Mouse (Mus musculus): Measurements from ENCODE around the gene Fermt3.
A peak's percentile ranks its signal among the peaks of the same experiment; 100 is the strongest.

The Fermt3 gene

DNA sequence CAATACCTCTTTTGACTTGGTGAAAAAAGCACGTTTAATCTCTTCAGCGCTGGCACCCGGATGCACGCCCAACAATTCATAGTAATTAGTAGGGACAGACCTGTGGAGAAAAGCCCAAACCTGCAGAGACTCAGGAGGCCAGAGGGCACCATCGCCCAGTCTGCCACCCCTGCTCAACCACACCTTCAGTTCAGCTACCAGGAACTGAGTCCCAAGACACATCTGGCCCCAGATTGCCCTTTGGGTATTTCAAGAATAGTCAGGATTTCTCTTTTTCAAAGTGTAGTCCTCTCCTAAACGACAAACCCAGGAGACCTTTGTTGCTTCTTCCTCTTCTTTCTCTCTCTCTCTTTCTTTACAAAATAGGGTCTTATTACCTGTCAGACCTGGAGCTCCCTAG, 28.6 kb downstream of the Fermt3 start:
- DNase-seq (ENCODE audit: low read depth) = no peak

DNA sequence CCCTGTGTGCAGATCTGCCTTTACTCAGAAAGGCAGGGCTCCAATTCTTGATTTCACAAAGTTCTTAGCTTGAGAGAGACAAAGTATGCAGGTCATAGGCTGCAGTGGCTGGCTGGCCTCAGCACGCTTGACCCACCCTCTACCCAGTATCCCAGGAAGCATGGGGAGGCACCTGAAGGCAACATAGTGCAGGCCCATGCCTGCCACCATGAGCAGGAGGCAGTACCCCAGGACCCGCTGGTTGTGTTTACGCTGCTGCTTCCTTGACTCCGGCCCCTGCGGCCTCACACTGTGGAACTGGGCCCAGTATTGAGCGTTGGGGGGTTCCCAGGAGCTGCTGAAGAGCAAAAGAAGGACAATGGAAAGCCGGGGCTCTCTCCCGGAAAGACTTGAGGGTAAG, 30.0 kb downstream of the Fermt3 start:
- DNase-seq (ENCODE audit: low read depth) = no peak

DNA sequence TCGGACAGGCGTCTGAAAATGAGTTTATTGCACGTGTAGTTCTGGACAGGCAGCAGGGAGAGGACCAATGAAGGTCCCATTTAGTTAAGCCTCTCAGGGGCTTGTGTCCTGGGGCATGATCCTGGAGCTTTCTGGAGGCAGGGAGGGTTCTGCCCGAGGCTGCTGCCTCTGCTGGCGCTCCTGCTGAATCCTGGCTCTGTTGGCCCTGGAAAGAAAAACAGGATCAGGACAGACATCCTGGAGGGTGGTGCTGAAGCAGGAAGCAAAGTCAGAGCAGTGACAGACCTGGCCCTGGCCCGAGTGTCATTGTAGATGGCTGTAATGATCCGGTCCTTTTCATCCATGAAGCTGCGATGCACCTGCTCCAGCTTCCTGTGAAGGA, 31.4 kb downstream of the Fermt3 start:
- DNase-seq (ENCODE audit: low read depth) = no peak

DNA sequence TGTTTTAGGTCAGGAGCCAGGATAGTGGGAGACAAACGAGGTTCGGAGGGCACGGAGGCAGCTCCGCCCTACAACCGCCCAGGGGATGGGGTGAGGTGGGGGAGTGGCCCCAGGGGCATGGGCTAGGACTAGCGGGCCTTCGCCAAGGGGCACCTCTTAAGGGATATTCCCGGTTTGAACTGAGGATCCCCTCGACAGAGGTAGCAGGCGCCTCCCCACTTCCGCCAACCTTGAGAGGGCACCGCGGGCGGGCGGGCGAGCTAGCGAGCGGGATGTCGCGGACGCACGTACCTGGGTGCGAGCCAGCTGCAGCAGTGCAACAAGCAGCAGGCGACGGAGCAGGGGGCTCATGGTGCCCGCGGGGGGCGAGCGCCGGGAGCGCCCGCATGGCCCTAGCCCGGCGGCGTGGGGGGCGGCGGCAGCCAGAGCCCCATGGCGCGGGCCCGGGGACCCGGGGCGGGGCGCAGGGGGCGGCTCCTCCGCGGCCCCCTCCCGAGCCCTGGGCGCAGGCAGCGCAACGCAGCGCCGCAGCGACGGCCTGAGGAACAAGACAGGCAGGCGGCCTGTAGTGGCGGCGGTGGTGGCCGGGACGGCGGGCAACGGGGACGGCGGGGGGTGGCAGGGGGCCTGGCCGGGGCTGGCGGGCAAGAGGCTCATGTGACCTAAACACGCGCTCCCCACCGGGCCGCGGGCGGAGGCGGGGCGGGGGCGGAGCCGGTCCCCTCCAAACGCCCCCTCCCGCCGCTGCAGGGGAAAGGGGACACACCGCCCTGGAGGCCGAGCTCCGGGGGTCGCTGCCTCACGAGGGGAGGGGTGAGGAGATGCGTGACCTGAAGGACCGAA, 32.0 kb downstream of the Fermt3 start, which contains the start of gene Vegfb:
Vegfb (minus strand) TSS at position 591 of the 843 bp plus-strand sequence.
- no peak for DNase-seq (ENCODE audit: low read depth)

DNA sequence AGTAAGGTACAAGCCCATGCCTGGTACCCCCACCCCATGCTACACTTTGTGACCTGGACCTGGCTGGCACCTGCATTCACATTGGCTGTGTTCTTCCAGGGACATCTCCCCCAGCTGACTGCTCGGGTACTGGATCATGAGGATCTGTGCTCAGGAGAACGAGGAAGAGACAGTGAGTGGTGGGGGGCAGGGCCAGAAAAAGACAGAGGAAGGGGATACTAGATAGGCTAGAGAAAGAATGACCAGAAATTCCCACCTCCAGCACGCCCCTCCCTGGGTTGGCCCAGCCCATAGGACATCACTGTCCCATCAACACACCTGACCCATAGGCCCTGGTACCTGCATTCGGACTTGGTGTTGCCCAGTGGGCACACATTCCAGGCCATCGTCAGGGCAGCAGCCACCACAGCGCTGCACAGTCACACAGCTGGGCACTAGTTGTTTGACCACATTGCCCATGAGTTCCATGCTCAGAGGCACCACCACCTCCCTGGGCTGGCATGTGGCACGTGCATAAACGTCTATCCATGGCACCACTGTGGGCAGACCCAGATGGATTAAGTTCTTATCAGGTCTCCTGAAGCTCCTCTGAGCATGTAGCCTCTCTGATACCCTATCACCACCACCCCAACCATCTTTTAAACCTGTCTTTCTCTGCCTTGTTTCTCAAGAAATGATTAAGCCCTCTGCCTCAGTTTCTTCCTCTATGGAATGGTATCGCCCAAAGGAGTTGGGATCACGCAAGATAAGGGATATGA, 33.1 kb downstream of the Fermt3 start:
- DNase-seq (ENCODE audit: low read depth) = no peak

DNA sequence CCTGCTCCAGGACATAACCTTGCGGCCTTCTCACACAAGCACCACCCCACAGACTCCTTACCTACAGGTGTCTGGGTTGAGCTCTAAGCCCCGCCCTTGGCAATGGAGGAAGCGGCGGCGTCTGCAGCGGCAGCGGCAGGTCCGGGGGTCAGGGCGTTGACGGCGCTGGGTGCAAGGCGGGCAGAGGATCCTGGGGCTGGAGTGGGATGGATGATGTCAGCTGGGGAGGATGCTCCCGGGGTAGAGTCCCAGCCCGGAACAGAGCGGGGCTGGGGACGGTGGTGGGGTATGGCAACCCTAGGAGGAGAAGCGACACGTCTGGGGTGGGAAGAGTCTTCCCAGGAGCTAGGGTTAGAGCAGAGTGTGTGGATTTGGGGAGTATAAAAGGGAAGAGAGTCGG, 34.0 kb downstream of the Fermt3 start:
- no peak for DNase-seq (ENCODE audit: low read depth)

DNA sequence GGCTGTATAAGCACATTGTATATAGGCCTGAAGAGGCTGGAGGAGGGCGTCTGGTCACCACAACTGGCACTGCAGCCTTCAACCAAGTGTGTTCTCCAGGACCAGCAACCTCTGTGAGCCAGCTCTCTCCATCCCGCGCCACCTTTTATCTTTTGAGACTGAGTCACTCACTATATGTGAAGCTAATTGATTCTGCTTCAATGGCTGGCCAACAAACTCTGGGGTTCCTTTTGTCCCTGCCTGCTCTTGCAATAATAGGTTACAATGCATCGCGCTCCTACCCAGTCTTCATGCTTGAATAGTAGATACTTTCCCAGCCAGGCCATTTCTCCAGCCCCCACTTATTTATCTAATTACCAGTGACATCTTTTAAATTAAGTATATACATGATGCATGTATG, 35.6 kb downstream of the Fermt3 start:
- no peak for DNase-seq (ENCODE audit: low read depth)

DNA sequence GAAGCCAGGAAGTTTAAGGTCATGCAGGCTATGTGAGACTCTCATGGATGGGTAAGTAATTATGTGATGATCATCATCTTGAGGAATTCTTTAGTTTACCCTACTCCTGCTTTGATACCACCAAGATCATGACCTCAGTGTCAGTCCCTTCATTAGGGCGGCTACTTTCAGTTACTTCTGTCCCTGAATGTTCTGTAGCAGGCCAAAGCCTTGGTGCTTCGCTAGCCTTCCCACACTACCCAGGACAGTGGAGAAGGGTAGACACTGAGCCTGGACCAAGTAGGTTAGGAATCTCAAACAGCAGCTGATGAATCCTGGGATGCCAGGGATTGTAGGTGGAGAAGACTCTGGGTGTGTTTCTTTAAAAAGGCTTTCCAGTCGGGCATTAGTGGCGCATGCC, 37.8 kb downstream of the Fermt3 start:
- DNase-seq (ENCODE audit: low read depth) = no peak

DNA sequence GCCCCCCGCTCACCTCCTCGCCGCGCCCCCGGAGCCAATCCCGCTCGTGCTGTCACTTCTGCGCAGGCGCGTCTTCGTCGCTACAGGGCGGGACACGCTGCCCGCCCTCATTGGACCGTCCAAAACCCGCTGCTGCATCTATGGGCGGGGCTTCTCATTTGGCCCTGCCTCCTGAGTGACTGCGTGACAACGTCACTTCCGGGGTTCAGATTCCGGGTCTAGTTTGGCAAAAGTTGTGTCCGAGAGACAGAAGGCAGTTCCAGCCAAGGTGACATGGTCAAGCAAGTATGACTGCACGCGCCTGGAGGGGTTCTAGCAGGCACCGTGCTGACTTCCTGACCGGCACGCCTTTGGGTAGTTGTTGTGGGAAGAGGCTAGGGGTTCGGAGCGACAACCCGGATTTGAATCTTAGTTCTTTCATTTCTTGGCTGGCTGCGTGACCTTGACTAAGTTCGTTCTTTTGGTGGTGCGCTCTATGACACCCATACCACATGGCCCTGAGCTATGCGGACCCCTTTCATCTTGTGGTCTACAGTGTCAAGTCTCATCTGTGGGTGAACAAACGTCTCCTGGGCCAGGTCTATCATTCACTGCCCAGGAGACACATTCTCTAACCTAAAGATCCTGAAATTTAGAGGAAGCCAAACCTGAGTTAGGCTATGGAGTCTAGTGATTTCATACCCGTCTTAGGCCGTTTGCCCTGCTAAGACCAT, 38.7 kb downstream of the Fermt3 start, which contains the start of gene Fkbp2:
Fkbp2 (minus strand) TSS at position 121 of the 713 bp plus-strand sequence.
- peak; percentile 97 for DNase-seq (ENCODE audit: low read depth)

DNA sequence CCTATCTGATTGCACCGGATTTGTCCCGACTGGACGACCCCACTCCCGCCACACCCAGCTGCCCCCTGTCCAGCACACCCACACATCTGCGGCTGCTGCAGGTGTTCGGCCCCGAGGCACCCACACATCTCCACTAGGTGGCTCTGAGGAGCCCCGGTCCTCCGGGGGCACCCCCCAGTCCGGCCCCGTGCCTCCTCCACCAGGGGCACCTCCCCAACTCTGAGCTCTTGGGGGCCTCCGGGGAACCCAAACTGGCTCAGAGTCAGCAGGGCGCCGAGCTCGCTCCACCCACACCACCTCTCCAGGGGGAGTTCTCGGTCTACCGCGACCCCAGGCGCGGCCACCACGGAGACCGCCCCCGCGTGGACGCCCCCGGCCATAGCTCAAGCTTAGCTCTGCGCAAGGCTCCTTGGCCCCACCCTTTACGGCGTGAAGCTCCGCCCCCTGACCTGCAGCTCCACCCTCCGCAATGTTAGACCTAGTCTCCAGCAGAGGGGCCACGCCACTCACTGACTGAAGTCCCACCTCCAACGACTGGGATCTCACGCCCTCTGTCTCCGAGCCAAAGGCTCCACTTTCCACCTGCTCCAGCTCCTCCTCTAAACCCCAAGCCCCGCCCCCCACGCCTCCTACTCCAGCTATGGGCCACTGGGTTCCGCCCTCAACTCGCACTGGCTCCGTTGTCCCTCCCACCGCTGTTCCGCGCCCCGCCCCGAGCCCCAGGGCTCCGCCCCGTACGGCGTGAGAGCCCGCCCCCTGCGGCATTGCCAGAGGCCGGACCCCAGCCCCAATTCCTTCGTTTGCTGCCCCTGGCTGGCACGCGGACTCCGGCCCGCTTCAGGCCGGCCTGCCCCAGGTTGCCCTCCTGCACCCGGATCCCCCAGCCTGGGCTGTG, 39.5 kb downstream of the Fermt3 start:
- DNase-seq (ENCODE audit: low read depth) = peak; percentile 99

DNA sequence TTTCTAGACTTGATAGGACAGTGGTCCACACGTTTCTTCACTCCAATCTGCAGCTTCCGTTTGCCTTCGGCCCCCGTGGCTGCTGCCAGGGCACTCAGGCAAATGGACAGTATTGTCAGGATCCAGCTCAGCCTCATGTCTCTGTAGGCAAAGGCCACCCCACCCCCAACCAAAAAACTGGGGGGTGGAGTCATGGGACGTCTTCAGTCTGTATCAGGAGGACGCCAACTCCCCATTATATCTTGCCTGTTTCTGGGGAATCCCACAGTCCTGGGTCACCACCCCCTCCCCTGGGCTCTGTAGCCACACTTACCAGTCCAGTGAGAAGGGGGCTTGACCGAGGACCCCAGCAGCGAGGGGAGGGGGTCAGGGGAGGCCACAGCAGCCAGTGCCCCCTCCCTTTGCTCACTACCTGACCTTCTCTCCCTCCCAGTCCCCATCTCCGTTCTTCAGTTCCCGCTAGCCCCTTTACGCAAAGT, 40.2 kb downstream of the Fermt3 start:
- peak; percentile 80 for DNase-seq (ENCODE audit: low read depth)

DNA sequence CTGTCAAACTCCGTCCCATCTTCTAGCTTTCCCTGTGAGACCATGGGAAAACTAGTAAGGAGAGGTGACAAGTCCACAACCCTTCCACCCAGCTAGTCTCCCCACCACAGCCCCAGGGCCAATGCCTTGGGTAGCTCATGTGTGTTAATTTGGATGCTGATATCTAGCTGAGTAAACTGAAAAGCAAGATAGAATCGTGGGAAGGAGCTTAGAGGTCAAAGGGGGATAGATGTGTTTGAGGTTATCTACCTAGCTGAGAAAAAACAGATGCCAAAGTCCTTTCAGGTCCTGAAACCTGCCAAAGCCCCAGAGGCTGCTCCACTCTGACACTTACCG, 40.7 kb downstream of the Fermt3 start:
- no peak for DNase-seq (ENCODE audit: low read depth)

DNA sequence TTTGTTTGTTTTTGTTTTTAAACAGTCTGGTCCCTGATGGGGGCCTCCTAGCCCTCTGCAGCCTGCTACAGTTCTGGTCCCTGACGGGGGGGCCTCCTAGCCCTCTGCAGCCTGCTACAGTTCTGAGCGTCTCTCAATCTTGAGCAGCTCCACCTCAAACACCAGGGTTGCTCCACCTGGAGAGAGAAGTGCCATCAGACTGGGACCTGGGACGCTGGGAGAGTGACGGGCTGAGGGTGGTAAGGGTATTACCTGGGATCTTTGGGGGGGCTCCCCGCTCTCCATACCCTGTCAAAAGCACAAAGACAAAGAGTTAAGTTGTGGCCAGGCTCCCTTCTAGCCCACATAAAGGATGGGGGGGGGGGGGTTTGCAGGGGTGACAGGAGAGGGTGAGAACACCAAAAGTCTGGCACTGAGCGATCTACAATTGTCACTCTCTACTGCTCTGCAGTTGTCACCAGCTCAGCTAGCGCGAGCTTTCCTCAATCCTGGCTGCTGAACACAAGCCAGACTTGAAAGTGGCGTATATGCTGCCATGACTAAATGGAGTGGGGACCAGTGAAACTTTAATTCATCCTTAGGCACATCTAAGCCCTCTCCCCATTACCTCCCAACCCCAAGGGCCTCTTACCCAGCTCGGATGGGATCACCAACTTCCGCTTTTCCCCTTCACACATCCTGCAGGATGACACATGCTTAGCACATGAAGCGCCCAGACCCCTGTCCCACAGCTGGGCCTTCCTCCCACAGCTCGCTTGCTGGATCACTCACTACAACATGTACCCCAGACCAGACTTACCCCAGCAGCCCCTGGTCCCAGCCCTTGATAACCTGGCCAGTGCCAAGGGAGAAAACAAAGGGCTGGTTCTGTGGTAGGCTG, 41.3 kb downstream of the Fermt3 start:
- DNase-seq (ENCODE audit: low read depth) = no peak

DNA sequence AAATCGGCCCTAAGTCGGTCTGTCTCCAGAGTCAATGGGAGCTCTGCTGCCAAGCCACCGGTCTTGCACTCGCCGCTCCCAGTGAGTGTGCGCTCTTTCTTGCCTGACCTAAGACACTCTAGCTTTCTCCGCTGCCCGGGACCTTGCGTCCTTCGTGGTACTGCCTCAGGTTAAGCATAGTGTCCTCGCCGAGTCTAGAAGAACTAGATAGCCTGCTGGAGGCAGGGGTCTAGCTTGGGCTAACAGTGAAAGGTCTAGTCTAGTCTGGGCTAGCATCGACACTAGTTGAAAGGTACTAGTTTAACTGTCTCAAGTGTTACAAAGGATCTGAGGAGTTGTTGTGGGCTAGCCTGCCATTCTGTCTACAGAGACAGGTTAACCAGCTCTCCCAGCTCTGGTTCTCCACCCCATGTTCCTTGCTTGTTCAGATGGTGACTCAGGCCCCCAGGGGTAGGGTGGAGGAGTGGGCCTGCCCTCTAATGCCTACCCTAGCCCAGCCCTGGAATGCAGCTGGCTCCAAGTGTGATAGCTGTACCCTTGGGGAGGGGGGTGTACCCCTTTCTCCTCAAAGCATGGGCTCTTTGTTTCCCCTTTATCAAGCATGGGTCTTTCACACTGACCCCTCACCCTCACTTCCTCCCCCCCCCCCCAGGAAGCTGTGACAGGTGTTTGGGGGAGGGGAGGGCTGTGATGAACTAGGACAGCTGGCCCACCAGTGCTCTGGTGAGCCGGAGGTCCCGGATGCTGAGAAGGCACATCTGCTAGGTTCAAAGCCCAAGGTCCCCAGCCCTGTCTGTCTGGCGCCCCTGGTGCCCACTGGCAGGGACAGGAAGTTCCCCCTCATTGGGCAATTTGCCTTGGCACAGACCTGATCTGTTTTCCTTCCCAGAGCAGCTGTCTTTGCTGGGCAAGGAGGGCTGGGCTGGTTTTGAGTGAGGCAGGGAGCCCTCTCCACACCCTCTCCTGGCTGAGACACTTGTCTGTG, 43.4 kb downstream of the Fermt3 start, which contains the start of gene Plcb3:
Plcb3 (minus strand) TSS at position 934 of the 985 bp plus-strand sequence.
- no peak for DNase-seq (ENCODE audit: low read depth)

DNA sequence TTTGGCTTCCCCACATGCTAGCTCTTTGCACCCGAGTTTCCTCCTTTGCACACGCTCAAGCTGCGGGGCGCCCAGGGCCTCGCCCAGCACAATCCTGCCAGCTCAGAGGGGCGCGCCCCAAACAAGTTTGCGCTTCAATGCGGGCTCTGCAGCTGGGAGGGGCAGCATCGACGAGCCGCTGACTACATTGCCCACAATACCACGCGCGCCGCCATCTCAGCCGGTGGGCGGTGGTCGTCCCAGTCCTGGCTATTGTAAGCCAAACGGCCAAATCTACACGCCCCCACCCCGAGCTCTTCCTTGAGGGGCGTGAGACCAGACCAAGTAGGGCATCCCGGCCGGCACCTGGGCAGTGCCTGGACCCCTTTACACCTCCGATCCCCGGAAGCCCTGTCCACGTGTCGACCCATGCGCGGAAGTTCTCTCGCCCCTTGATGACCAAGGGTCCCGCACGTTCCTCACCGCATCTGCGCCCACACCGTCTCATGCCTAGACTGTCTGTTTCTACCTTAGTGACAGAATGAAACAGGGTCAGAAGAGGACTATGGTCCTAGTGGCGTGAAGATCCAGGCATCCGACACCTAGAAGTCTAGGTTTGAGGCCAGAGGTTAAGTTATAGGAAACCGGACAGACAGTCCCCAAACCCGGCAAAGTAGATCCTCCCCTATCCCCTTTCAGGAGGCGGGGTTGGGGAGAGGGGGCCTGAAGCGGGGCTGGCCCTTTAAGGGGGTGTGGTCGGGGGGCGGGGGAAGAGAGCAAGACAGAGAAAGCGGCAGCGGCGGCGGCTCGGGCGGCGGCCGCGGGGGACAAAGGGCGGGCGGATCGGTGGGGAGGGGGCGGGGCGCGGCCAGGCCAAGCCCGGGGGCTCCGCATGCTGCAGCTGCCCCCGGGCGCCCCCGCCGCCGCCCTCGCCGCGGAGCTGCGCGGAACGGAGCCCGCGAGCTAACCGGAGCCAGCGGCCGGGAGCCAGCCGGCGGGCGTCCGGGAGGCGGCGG, 44.8 kb downstream of the Fermt3 start, which contains the start of gene Ppp1r14b:
Ppp1r14b (plus strand) TSS at position 758 of the 995 bp plus-strand sequence.
- DNase-seq (ENCODE audit: low read depth) = peak; percentile 91

DNA sequence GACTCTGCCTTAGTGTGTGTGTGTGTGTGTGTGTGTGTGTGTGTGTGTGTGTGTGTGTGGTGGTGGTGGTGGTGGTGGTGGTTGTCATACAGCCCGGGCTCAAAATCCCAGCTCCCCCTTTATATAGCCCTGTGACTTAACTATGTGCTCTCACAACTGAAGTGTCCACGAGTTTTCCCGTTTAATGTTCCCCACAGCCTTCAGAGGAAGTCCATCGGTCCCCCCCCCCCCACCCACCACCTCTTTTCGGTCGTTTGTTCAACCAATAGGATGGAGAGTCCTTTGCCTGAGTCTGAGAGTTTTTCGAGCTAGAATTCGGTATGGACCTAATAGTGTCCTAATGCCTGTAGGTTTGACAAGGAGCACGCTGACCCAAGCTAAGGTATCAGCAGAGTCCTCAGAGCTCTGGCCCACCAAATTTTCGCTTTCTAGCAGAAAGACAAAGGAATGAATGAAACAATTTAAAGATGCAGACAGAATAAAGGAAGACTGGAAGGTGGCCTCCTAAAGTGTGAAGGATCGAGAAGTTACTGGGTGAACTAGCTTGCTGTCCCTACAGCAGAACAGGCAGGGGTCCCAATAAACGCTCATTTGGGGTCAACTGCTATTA, 45.6 kb downstream of the Fermt3 start:
- no peak for DNase-seq (ENCODE audit: low read depth)

DNA sequence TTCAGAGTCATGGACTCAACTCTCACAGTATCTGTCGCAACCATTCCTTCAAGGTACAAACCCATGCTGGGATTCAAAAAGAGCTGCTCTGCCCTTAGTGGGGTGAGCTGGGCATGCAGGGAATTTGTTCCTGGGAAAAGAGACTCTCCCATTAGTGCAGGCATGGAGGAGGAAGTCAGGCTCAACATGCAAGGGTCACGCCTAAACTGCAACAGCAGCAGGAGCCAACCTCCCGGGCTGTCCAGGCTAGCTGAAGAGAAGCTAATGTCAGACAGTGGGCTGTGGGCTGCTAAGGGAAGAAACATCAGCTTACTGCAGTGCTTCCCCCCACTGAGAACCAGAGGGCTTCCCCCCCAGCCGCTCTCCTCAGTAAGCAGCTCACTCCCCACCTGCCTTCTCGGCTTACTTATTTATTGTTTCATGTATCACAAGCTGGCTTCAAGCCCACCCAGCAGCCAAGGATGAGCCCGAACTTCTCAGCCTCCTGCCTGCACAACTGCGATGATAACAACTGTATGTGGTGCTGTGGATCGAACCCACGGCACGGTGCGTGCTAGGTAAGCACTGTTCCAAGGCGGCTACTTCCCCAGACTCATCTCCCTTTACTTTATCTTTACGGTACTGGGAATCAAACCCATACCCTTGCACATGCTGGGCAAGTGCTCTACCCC, 46.9 kb downstream of the Fermt3 start:
- DNase-seq (ENCODE audit: low read depth) = no peak

Measured in c-Kit-positive CD71-positive TER-119-negative erythroid progenitor cells, embryonic 14.5 days (primary cell).